Mouse (Mus musculus): ENCODE data around the gene Cpe.

DNA sequence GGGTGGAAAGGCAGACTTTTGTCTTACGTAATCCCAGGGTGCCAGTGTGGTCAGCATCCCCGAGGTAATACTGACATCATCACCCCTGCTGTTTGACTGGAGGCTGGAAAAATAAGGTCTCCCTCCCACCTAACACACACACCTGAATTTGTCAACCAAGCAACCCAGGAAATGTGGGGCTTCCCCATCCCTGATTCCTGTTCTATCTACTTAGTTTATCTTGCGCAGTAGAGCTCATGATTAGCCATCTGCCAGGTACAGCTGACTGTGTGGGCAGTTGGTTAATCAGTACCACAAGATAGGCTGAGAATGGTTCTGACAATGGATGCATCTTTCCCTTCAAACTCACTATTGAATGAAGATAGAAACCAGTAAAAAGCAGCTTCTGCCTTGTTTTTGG, 28.0 kb downstream of the Cpe start:
- TF ChIP-seq CTCF (IDR thresholded peaks at IDR 0.05; ENCODE audit: low read depth, low read length) (no peak), POLR2A (IDR thresholded peaks at IDR 0.05; ENCODE audit: extremely low read depth, insufficient read depth, low read length) (no peak)

Measured in liver, adult 2 months (tissue).